In genomic region chr9:119093419-119094295, GRCm38 (mm10) we compare ENCODE assay signal across 7 mouse cellular contexts. TPM values are rescaled to one million over a fixed set of nuclear protein-coding genes. Genes with fewer than 3 reads are reported as not detected.
DNase-seq lines count a peak whose midpoint lies in the region; ATAC-seq lines count a peak whose summit lies in the region.

Plcd1 (minus strand) TSS chr9:119093502.

- no peaks in the 10 kb centered on the region for H3K9me3 ChIP-seq in embryonic facial prominence, embryonic 12.5 days
- no peaks in the 10 kb centered on the region for H3K9me3 ChIP-seq in limb, embryonic 10.5 days (replicated peaks)
- H3K9me3 ChIP-seq in midbrain, embryonic 11.5 days (ENCODE audit: control insufficient read depth, low read length), result no peaks in the 10 kb centered on the region
- no peaks in the 10 kb centered on the region for H3K9me3 ChIP-seq in stomach, embryonic 14.5 days (ENCODE audit: control insufficient read depth, low read depth, low read length)

- H3K4me2 ChIP-seq in embryonic facial prominence, embryonic 12.5 days (replicated peaks), result peak within 1 kb of the TSS; percentile 88
- peak within 1 kb of the TSS; percentile 76 for H3K4me2 ChIP-seq in midbrain, embryonic 11.5 days
- H3K4me2 ChIP-seq in stomach, embryonic 14.5 days (replicated peaks; ENCODE audit: low read depth, low read length), result peak within 1 kb of the TSS; percentile 85

- peak; percentile 66 for ATAC-seq in embryonic facial prominence, embryonic 12.5 days (ENCODE audit: insufficient number of reproducible peaks, insufficient read depth, low FRiP score, low TSS enrichment)
- ATAC-seq in midbrain, embryonic 11.5 days (ENCODE audit: low FRiP score), result peak; percentile 83
- peak; percentile 81 for ATAC-seq in stomach, embryonic 14.5 days (ENCODE audit: insufficient number of reproducible peaks, insufficient read depth, low FRiP score, low read depth)

- DNase-seq in adrenal gland, postnatal 36 days, result peak; percentile 90 to 96
- peak; percentile 96 to 97 for DNase-seq in heart, adult 18-20 months
- peak; percentile 88 for DNase-seq in kidney, adult 18-20 months
- peak; percentile 86 for DNase-seq in limb, embryonic 10.5 days (ENCODE audit: low spot score)
- peak; percentile 93 for DNase-seq in midbrain, embryonic 11.5 days (ENCODE audit: low spot score, missing footprints)

- H3K27ac ChIP-seq in embryonic facial prominence, embryonic 12.5 days, result no peak within 1 kb of the TSS
- peak within 1 kb of the TSS; percentile 78 for H3K27ac ChIP-seq in limb, embryonic 10.5 days
- H3K27ac ChIP-seq in midbrain, embryonic 11.5 days (ENCODE audit: low read depth, low read length), result no peak within 1 kb of the TSS
- peak within 1 kb of the TSS; percentile 77 for H3K27ac ChIP-seq in stomach, embryonic 14.5 days (ENCODE audit: low read length)

- peak within 1 kb of the TSS; percentile 64 for H3K9ac ChIP-seq in embryonic facial prominence, embryonic 12.5 days
- H3K9ac ChIP-seq in midbrain, embryonic 11.5 days (ENCODE audit: low read length), result peak within 1 kb of the TSS; percentile 61
- H3K9ac ChIP-seq in stomach, embryonic 14.5 days (replicated peaks; ENCODE audit: low read depth, low read length), result peak within 1 kb of the TSS; percentile 53

- peaks cover 22% of the 10 kb centered on the region for H3K4me1 ChIP-seq in embryonic facial prominence, embryonic 12.5 days
- peaks cover 75% of the 10 kb centered on the region for H3K4me1 ChIP-seq in limb, embryonic 10.5 days
- peaks cover 12% of the 10 kb centered on the region for H3K4me1 ChIP-seq in midbrain, embryonic 11.5 days (ENCODE audit: control insufficient read depth, insufficient read depth, low read length)
- H3K4me1 ChIP-seq in stomach, embryonic 14.5 days (ENCODE audit: control insufficient read depth, insufficient read depth, low read length), result peaks cover 17% of the 10 kb centered on the region; the same call in 1 of the 2 replicates

- 7% methylated on average over 45 of the region's 45 CpGs for WGBS in embryonic facial prominence, embryonic 12.5 days
- WGBS in limb, embryonic 10.5 days, result 9% methylated on average over 45 of the region's 45 CpGs
- 8% methylated on average over 45 of the region's 45 CpGs for WGBS in midbrain, embryonic 11.5 days
- whole genome bisulfite sequencing in stomach, embryonic 14.5 days, result 10% methylated on average over 45 of the region's 45 CpGs

- H3K4me3 ChIP-seq in embryonic facial prominence, embryonic 12.5 days, result peak within 1 kb of the TSS; percentile 59
- peak within 1 kb of the TSS; percentile 56 for H3K4me3 ChIP-seq in limb, embryonic 10.5 days
- H3K4me3 ChIP-seq in midbrain, embryonic 11.5 days (ENCODE audit: low read depth, low read length), result peak within 1 kb of the TSS; percentile 49
- H3K4me3 ChIP-seq in stomach, embryonic 14.5 days (ENCODE audit: low read depth, low read length), result peak within 1 kb of the TSS; percentile 60

- no peaks in the 10 kb centered on the region for H3K36me3 ChIP-seq in embryonic facial prominence, embryonic 12.5 days
- no peaks in the 10 kb centered on the region for H3K36me3 ChIP-seq in limb, embryonic 10.5 days
- no peaks in the 10 kb centered on the region for H3K36me3 ChIP-seq in midbrain, embryonic 11.5 days (ENCODE audit: control insufficient read depth, insufficient read depth, low read length)
- no peaks in the 10 kb centered on the region for H3K36me3 ChIP-seq in stomach, embryonic 14.5 days (ENCODE audit: control insufficient read depth, insufficient read depth, low read length)

- peaks cover 23% of the 10 kb centered on the region for H3K27me3 ChIP-seq in embryonic facial prominence, embryonic 12.5 days
- peaks cover 66% of the 10 kb centered on the region for H3K27me3 ChIP-seq in limb, embryonic 10.5 days (ENCODE audit: low read depth, poor library complexity, severe bottlenecking)
- peaks cover 23% of the 10 kb centered on the region for H3K27me3 ChIP-seq in midbrain, embryonic 11.5 days (ENCODE audit: control insufficient read depth, insufficient read depth, low read length)
- H3K27me3 ChIP-seq in stomach, embryonic 14.5 days (ENCODE audit: control insufficient read depth, insufficient read depth, low read length), result no peaks in the 10 kb centered on the region

RNA-seq across cellular contexts. Expression of gene Plcd1, which starts in this region (rescaled TPM):
- 1 to 10 TPM; 8.0 to 9.6 TPM for total RNA-seq in adrenal gland, postnatal 36 days (2021)
- polyA plus RNA-seq in embryonic facial prominence, embryonic 12.5 days (2016; fragmentation: Nextera tagmentation; extraction: Ambion mirVana), result 26.6 and 27.8 TPM in 2 replicates
- 10 to 100 TPM; 14.1 to 16.5 TPM for total RNA-seq in heart, adult 18-20 months (2021)
- polyA plus RNA-seq in limb, embryonic 10.5 days (2016; fragmentation: Nextera tagmentation; extraction: Ambion mirVana), result 11.2 and 14.3 TPM in 2 replicates
- polyA plus RNA-seq in midbrain, embryonic 11.5 days (2014; fragmentation: Nextera tagmentation; extraction: Ambion mirVana), result 24.2 and 25.8 TPM in 2 replicates
- 44.2 and 44.3 TPM in 2 replicates for polyA plus RNA-seq in stomach, embryonic 14.5 days (2014; fragmentation: Nextera tagmentation; extraction: Ambion mirVana)

Comparison
In these comparisons a context has a peak if more than half of its experiments do, and no peak if none do; other contexts are left out.
1. H3K27ac ChIP-seq: peak in limb, embryonic 10.5 days (single experiment) and stomach, embryonic 14.5 days (single experiment); none in embryonic facial prominence, embryonic 12.5 days (single experiment) and midbrain, embryonic 11.5 days (single experiment).
2. Peak in every context shown above with its lines, with median percentiles within 50 percentile points of each other: DNase-seq, ATAC-seq, H3K4me2 ChIP-seq, H3K4me3 ChIP-seq and H3K9ac ChIP-seq.